Mouse (Mus musculus): ENCODE results near the gene Rps29. TPM values are rescaled to one million over a fixed set of nuclear protein-coding genes. Genes with fewer than 3 reads are reported as not detected.

Gene Rps29
- polyA plus RNA-seq, 1 experiment from 2014 or later, result 1,118 TPM

- no peak overlapping the region for H3K4me3 ChIP-seq
- H3K9me3 ChIP-seq, result no peaks in the 10 kb centered on the region
- 100% methylated on average over 1 of the region's 1 CpGs for WGBS
- H3K27me3 ChIP-seq (ENCODE audit: insufficient read depth, poor library complexity, severe bottlenecking), result no peaks in the 10 kb centered on the region
- peaks cover 40% of the 10 kb centered on the region for H3K36me3 ChIP-seq
- no peak overlapping the region for H3K27ac ChIP-seq
- no peak for DNase-seq (ENCODE audit: low spot score)
- H3K4me1 ChIP-seq, result peaks cover 6% of the 10 kb centered on the region; the same call in 1 of the 2 replicates
Observed at GRCm38 (mm10) chr12:69190522-69190921, 31.5 kb upstream of the Rps29 start.

- no peak overlapping the region for H3K27ac ChIP-seq
- no peaks in the 10 kb centered on the region for H3K27me3 ChIP-seq (ENCODE audit: insufficient read depth, poor library complexity, severe bottlenecking)
- H3K4me3 ChIP-seq, result no peak overlapping the region
- 79% methylated on average over 9 of the region's 9 CpGs for WGBS
- H3K36me3 ChIP-seq, result peaks cover 40% of the 10 kb centered on the region
- DNase-seq (ENCODE audit: low spot score), result no peak
- H3K9me3 ChIP-seq, result no peaks in the 10 kb centered on the region
- peaks cover 7% of the 10 kb centered on the region; the same call in 1 of the 2 replicates for H3K4me1 ChIP-seq
Observed at GRCm38 (mm10) chr12:69190074-69190473, 31.1 kb upstream of the Rps29 start.

GRCm38 (mm10) chr12:69186811-69187471, 28.0 kb upstream of the Rps29 start:
- 78% methylated on average over 5 of the region's 5 CpGs for WGBS
- DNase-seq (ENCODE audit: low spot score), result no peak
- peaks cover 43% of the 10 kb centered on the region for H3K36me3 ChIP-seq
- H3K4me1 ChIP-seq, result peaks cover 10% of the 10 kb centered on the region; the same call in 1 of the 2 replicates
- H3K27ac ChIP-seq, result no peak overlapping the region
- no peaks in the 10 kb centered on the region for H3K27me3 ChIP-seq (ENCODE audit: insufficient read depth, poor library complexity, severe bottlenecking)
- no peak overlapping the region for H3K4me3 ChIP-seq
- H3K9me3 ChIP-seq, result no peaks in the 10 kb centered on the region

- peaks cover 10% of the 10 kb centered on the region; the same call in 1 of the 2 replicates for H3K4me1 ChIP-seq
- peak overlapping the region; percentile 90 for H3K4me3 ChIP-seq
- DNase-seq (ENCODE audit: low spot score), result no peak
- 78% methylated on average over 7 of the region's 7 CpGs for WGBS
- H3K9me3 ChIP-seq, result no peaks in the 10 kb centered on the region
- peak overlapping the region; percentile 97 for H3K27ac ChIP-seq
- H3K36me3 ChIP-seq, result peaks cover 39% of the 10 kb centered on the region
- no peaks in the 10 kb centered on the region for H3K27me3 ChIP-seq (ENCODE audit: insufficient read depth, poor library complexity, severe bottlenecking)
Observed at GRCm38 (mm10) chr12:69185371-69185770, 26.4 kb upstream of the Rps29 start.

GRCm38 (mm10) chr12:69184342-69185295, 25.6 kb upstream of the Rps29 start:
- Histone ChIP-seq H3K4me1 (peaks cover 10% of the 10 kb centered on the region; the same call in 1 of the 2 replicates), H3K9me3 (no peaks in the 10 kb centered on the region), H3K27me3 (ENCODE audit: insufficient read depth, poor library complexity, severe bottlenecking) (no peaks in the 10 kb centered on the region), H3K36me3 (peaks cover 32% of the 10 kb centered on the region), H3K27ac (peak overlapping the region; percentile 97), H3K4me3 (peak overlapping the region; percentile 90)
- WGBS, result 2% methylated on average over 86 of the region's 86 CpGs
- peak; percentile 82 for DNase-seq (ENCODE audit: low spot score)

GRCm38 (mm10) chr12:69183583-69184308, 24.8 kb upstream of the Rps29 start, which contains the start of the genes Rpl36al and Mgat2:
Gene Rpl36al (minus strand): TSS chr12:69184083.
Gene Mgat2 (plus strand): TSS chr12:69184157.
- WGBS, result under 1% methylated on average over 84 of the region's 84 CpGs
- peak within 1 kb of the TSS; percentile 90 for H3K4me3 ChIP-seq
- no peaks in the 10 kb centered on the region for H3K27me3 ChIP-seq (ENCODE audit: insufficient read depth, poor library complexity, severe bottlenecking)
- peaks cover 29% of the 10 kb centered on the region for H3K36me3 ChIP-seq
- peak within 1 kb of the TSS; percentile 97 for H3K27ac ChIP-seq
- peaks cover 10% of the 10 kb centered on the region; the same call in 1 of the 2 replicates for H3K4me1 ChIP-seq
- no peaks in the 10 kb centered on the region for H3K9me3 ChIP-seq
- peak; percentile 98 for DNase-seq (ENCODE audit: low spot score)

GRCm38 (mm10) chr12:69181800-69182199, 22.8 kb upstream of the Rps29 start:
- 83% methylated on average over 4 of the region's 4 CpGs for WGBS

GRCm38 (mm10) chr12:69179371-69179770, 20.4 kb upstream of the Rps29 start:
- H3K36me3 ChIP-seq, result peaks cover 52% of the 10 kb centered on the region

More at GRCm38 (mm10) chr12:69181800-69182199, 22.8 kb upstream of the Rps29 start:
- Histone ChIP-seq H3K4me3 (no peak overlapping the region), H3K27me3 (ENCODE audit: insufficient read depth, poor library complexity, severe bottlenecking) (no peaks in the 10 kb centered on the region), H3K9me3 (no peaks in the 10 kb centered on the region), H3K4me1 (peaks cover 10% of the 10 kb centered on the region; the same call in 1 of the 2 replicates), H3K36me3 (peaks cover 29% of the 10 kb centered on the region), H3K27ac (no peak overlapping the region)
- no peak for DNase-seq (ENCODE audit: low spot score)

GRCm38 (mm10) chr12:69177526-69177925, 18.5 kb upstream of the Rps29 start:
- DNase-seq (ENCODE audit: low spot score), result no peak
- Histone ChIP-seq H3K27ac (no peak overlapping the region), H3K36me3 (peaks cover 60% of the 10 kb centered on the region), H3K4me1 (no peaks in the 10 kb centered on the region), H3K4me3 (no peak overlapping the region), H3K9me3 (no peaks in the 10 kb centered on the region), H3K27me3 (ENCODE audit: insufficient read depth, poor library complexity, severe bottlenecking) (no peaks in the 10 kb centered on the region)
- 84% methylated on average over 3 of the region's 3 CpGs for WGBS

More at GRCm38 (mm10) chr12:69179371-69179770, 20.4 kb upstream of the Rps29 start:
- Histone ChIP-seq H3K9me3 (no peaks in the 10 kb centered on the region), H3K4me3 (no peak overlapping the region), H3K27ac (no peak overlapping the region), H3K27me3 (ENCODE audit: insufficient read depth, poor library complexity, severe bottlenecking) (no peaks in the 10 kb centered on the region), H3K4me1 (no peaks in the 10 kb centered on the region)
- WGBS, result 64% methylated on average over 12 of the region's 12 CpGs
- no peak for DNase-seq (ENCODE audit: low spot score)

GRCm38 (mm10) chr12:69175975-69176374, 17.0 kb upstream of the Rps29 start:
- no peak overlapping the region for H3K4me3 ChIP-seq
- peaks cover 51% of the 10 kb centered on the region for H3K36me3 ChIP-seq
- WGBS, result 89% methylated on average over 3 of the region's 3 CpGs

GRCm38 (mm10) chr12:69171307-69171706, 12.3 kb upstream of the Rps29 start:
- DNase-seq (ENCODE audit: low spot score), result no peak
- Histone ChIP-seq H3K27me3 (ENCODE audit: insufficient read depth, poor library complexity, severe bottlenecking) (no peaks in the 10 kb centered on the region), H3K36me3 (peaks cover 31% of the 10 kb centered on the region), H3K4me3 (no peak overlapping the region), H3K27ac (no peak overlapping the region), H3K9me3 (no peaks in the 10 kb centered on the region), H3K4me1 (peaks cover 14% of the 10 kb centered on the region)
- 86% methylated on average over 2 of the region's 2 CpGs for WGBS

More at GRCm38 (mm10) chr12:69175975-69176374, 17.0 kb upstream of the Rps29 start:
- Histone ChIP-seq H3K27ac (no peak overlapping the region), H3K4me1 (no peaks in the 10 kb centered on the region), H3K9me3 (no peaks in the 10 kb centered on the region), H3K27me3 (ENCODE audit: insufficient read depth, poor library complexity, severe bottlenecking) (no peaks in the 10 kb centered on the region)
- no peak for DNase-seq (ENCODE audit: low spot score)

- H3K9me3 ChIP-seq, result no peaks in the 10 kb centered on the region
- H3K4me1 ChIP-seq, result peaks cover 14% of the 10 kb centered on the region
- H3K27ac ChIP-seq, result peak within 1 kb of the TSS; percentile 98
- WGBS, result 0% methylated on average over 40 of the region's 40 CpGs
- no peaks in the 10 kb centered on the region for H3K27me3 ChIP-seq (ENCODE audit: insufficient read depth, poor library complexity, severe bottlenecking)
- H3K4me3 ChIP-seq, result peak within 1 kb of the TSS; percentile 91
- peak; percentile 94 for DNase-seq (ENCODE audit: low spot score)
- H3K36me3 ChIP-seq, result peaks cover 11% of the 10 kb centered on the region; the same call in 1 of the 2 replicates
Observed at GRCm38 (mm10) chr12:69168461-69169106, 9.6 kb upstream of the Rps29 start, which contains the start of gene Lrr1. Gene Lrr1 (plus strand): TSS chr12:69168814.
